Mouse (Mus musculus) erythroid progenitor cell, adult 5-6 weeks (primary cell): ENCODE measurements around the gene Rhbdl3. TPM values are rescaled to one million over a fixed set of nuclear protein-coding genes. Genes with fewer than 3 reads are reported as not detected.
A peak's percentile ranks its signal among the peaks of the same experiment; 100 is the strongest.

Source experiments
- ATAC-seq: replicated peaks from 2 replicates; pipeline ENCODE4 v1.8.0; 2016; ENCODE audit warnings: moderate number of reproducible peaks, mild to moderate bottlenecking, moderate TSS enrichment, inconsistent platforms; ENCODE audit not compliant: poor library complexity, low FRiP score, severe bottlenecking
- total RNA-seq, 2 experiments: library from RNA; stranded (forward) in 1 of 2; stranded (reverse) in 1 of 2; fragments of 150-400 nt in 1 of 2; fragments of 186-747, 209-891 nt in 1 of 2; gene quantifications; 2 replicates each; pipeline versions ENCODE4 v1.2.3 to v1.2.4; 2015 to 2017; ENCODE audit warnings: low replicate concordance in 2 of 2

Gene Rhbdl3
- total RNA-seq, 2 experiments from 2014 or later: not detected

GRCm38 (mm10) chr11:80382626-80383018, 81.9 kb downstream of the Rhbdl3 start:
- peak; percentile 47 for ATAC-seq

DNA sequence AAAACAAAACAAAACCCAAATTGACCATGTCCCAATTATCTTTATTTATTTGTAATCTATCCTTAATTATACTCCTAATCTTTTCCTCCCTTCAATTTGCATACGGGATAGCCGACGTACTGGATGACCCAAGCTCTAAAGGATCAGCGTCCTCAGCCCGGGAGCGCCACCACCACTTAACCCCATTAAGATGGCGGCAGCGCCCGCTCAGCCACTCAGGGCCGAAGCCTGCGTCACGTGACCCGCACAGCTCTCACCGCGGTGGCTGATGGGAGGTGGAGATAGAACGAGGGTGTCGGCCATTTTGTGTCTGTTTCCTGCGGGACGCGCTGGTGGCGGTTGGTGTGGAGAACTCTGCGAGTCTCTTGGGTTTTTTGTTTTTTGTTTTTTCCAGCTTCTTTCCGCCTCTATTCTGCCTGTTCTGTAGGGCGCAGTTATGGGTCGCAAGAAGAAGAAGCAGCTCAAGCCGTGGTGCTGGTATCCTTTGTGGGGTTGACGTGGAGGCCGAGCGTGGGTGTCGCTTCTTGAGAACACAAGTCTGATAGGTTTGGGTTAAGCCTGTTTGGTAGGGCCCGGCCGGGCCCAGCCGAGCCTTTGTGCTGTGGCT, 82.4 kb downstream of the Rhbdl3 start, which contains the start of gene Zfp207:
Zfp207 (plus strand) TSS at position 261 of the 607 bp plus-strand sequence.
- peak; percentile 92 for ATAC-seq

DNA sequence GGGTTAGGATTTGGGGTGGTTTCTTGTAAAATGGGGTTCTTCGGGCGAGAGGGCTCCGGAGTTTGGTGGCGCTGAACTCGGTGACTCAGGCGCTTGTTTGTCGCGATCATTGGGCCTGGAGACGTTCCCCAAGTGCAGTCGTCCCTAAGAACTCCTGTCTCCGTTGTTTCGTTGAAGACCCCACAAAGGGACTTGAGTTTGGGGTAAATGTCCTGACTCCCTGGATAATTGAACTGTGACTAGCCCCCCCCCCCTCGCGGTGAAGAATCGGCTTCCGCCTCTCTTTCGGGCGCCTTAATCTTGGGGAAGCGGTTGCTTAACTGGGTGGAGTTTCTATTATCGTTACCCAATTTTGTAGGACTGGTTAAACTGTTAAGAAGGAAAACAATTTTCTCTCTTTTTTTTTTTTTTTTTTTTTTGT, 82.9 kb downstream of the Rhbdl3 start:
- peak; percentile 65 for ATAC-seq

- ATAC-seq: no peak
Measured at GRCm38 (mm10) chr11:80384461-80384860, 83.7 kb downstream of the Rhbdl3 start.

DNA sequence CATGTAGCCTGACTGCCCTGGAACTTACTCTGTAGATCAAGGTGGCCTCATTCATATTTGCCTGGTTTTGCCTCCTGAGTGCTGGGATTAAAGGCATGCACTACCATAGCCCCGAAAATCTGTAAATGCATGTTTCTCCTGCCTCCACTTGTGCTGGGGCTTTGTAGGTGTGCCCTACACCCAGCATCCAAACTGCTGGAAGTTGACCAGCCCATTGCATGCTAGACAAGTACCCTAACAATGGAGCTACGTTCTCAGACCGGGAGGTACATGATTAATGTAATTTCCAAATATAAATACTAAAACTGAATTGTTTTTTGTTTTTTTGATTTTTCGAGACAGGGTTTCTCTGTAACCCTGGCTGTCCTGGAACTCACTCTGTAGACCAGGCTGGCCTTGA, 84.3 kb downstream of the Rhbdl3 start:
- no peak for ATAC-seq

- ATAC-seq: no peak
Measured at GRCm38 (mm10) chr11:80386790-80387189, 86.1 kb downstream of the Rhbdl3 start.

GRCm38 (mm10) chr11:80389885-80390284, 89.2 kb downstream of the Rhbdl3 start:
- ATAC-seq: no peak

GRCm38 (mm10) chr11:80391407-80392120, 90.9 kb downstream of the Rhbdl3 start:
- ATAC-seq: no peak

DNA sequence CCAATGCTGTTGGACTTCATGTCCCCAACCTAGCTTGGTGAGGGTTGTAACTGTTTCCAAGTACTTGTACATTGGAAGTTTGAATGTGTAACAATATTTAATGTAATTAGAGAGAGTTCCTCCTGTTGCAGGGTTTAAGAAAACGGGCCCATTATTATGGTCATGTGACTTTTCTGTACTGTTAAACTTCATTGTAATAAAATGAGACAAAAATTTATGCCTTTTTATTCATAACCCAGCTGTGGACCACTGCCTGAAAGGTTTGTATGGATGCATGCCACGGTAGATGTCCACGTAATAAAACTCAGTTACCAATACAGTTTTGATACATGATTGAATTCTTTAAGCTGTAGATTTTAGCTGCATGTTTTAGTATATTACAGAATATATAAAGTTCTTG, 95.2 kb downstream of the Rhbdl3 start:
- no peak for ATAC-seq

GRCm38 (mm10) chr11:80396617-80397016, 95.9 kb downstream of the Rhbdl3 start:
- ATAC-seq: no peak

Other genes starting within 250 kb of the Rhbdl3 start
- 67.0 and 103 TPM in 2 replicates for gene Crlf3, start 219.9 kb upstream of the Rhbdl3 start, total RNA-seq (2015; ENCODE audit: low replicate concordance)
- gene Crlf3, start 219.9 kb upstream of the Rhbdl3 start, total RNA-seq (2017; ENCODE audit: low replicate concordance): 92.1 and 92.8 TPM in 2 replicates
- 89.0 and 95.2 TPM in 2 replicates for gene Atad5, start 211.5 kb upstream of the Rhbdl3 start, total RNA-seq (2015; ENCODE audit: low replicate concordance)
- 80.3 and 86.0 TPM in 2 replicates for gene Atad5, start 211.5 kb upstream of the Rhbdl3 start, total RNA-seq (2017; ENCODE audit: low replicate concordance)
- gene Tefm, start 158.7 kb upstream of the Rhbdl3 start, total RNA-seq (2015; ENCODE audit: low replicate concordance): 2.9 and 3.4 TPM in 2 replicates
- 3.7 and 5.8 TPM in 2 replicates for gene Tefm, start 158.7 kb upstream of the Rhbdl3 start, total RNA-seq (2017; ENCODE audit: low replicate concordance)
- 2.5 TPM in 1 of 2 replicates, not detected in the other for gene Adap2, start 146.8 kb upstream of the Rhbdl3 start, total RNA-seq (2015; ENCODE audit: low replicate concordance)
- gene Adap2, start 146.8 kb upstream of the Rhbdl3 start, total RNA-seq (2017; ENCODE audit: low replicate concordance): 1.5 and 1.8 TPM in 2 replicates
- gene Rnf135, start 117.1 kb upstream of the Rhbdl3 start, total RNA-seq (2015; ENCODE audit: low replicate concordance): 1.7 and 3.6 TPM in 2 replicates
- gene Rnf135, start 117.1 kb upstream of the Rhbdl3 start, total RNA-seq (2017; ENCODE audit: low replicate concordance): 1.5 TPM in 1 of 2 replicates, not detected in the other
- gene Rhot1, start 91.9 kb upstream of the Rhbdl3 start, total RNA-seq (2015; ENCODE audit: low replicate concordance): 10.1 and 14.4 TPM in 2 replicates
- 3.4 and 10.5 TPM in 2 replicates for gene Rhot1, start 91.9 kb upstream of the Rhbdl3 start, total RNA-seq (2017; ENCODE audit: low replicate concordance)
- 5.8 and 7.5 TPM in 2 replicates for gene 5730455P16Rik, start 77.1 kb downstream of the Rhbdl3 start, total RNA-seq (2015; ENCODE audit: low replicate concordance)
- gene 5730455P16Rik, start 77.1 kb downstream of the Rhbdl3 start, total RNA-seq (2017; ENCODE audit: low replicate concordance): 4.5 and 5.8 TPM in 2 replicates
- gene Zfp207, start 82.4 kb downstream of the Rhbdl3 start, total RNA-seq (2015; ENCODE audit: low replicate concordance): 426 and 462 TPM in 2 replicates
- gene Zfp207, start 82.4 kb downstream of the Rhbdl3 start, total RNA-seq (2017; ENCODE audit: low replicate concordance): 295 and 332 TPM in 2 replicates
- gene Psmd11, start 127.7 kb downstream of the Rhbdl3 start, total RNA-seq (2015; ENCODE audit: low replicate concordance): 68.3 and 71.4 TPM in 2 replicates
- 68.3 and 100.0 TPM in 2 replicates for gene Psmd11, start 127.7 kb downstream of the Rhbdl3 start, total RNA-seq (2017; ENCODE audit: low replicate concordance)
- gene Cdk5r1, start 176.1 kb downstream of the Rhbdl3 start, total RNA-seq (2015; ENCODE audit: low replicate concordance): 2.5 and 5.4 TPM in 2 replicates
- 2.0 and 2.1 TPM in 2 replicates for gene Cdk5r1, start 176.1 kb downstream of the Rhbdl3 start, total RNA-seq (2017; ENCODE audit: low replicate concordance)